Mouse (Mus musculus) liver, postnatal 0 days (tissue): ENCODE results near the gene Usp30.

ENCODE experiments used
- CTCF ChIP-seq: sonication (generic); IDR thresholded peaks from 2 replicates; pipeline ENCODE4 v1.5.1; 2016; ENCODE audit warnings: antibody characterized with exemption, low read depth
- EP300 ChIP-seq: IDR thresholded peaks from 2 replicates; pipeline ENCODE4 v1.6.1; 2016; ENCODE audit warnings: antibody characterized with exemption, low read depth, mild to moderate bottlenecking

GRCm38 (mm10) chr5:114135516-114135915 is 70.3 kb downstream of the Usp30 start:
- no peak for TF ChIP-seq CTCF
- no peak for TF ChIP-seq EP300
